Mouse (Mus musculus) embryo, embryonic 11 days (tissue): Measurements from ENCODE around the gene Rxrb.
"Not testable (repeated sequence)": the region's sequence is repeated elsewhere in the genome, so short reads cannot be mapped to it uniquely, and the experiment has no call there.

Source experiments
- DNase-seq: peaks from one replicate; pipeline ENCODE4 v3.0.0-alpha.2; 2015

Gene Rxrb

DNA sequence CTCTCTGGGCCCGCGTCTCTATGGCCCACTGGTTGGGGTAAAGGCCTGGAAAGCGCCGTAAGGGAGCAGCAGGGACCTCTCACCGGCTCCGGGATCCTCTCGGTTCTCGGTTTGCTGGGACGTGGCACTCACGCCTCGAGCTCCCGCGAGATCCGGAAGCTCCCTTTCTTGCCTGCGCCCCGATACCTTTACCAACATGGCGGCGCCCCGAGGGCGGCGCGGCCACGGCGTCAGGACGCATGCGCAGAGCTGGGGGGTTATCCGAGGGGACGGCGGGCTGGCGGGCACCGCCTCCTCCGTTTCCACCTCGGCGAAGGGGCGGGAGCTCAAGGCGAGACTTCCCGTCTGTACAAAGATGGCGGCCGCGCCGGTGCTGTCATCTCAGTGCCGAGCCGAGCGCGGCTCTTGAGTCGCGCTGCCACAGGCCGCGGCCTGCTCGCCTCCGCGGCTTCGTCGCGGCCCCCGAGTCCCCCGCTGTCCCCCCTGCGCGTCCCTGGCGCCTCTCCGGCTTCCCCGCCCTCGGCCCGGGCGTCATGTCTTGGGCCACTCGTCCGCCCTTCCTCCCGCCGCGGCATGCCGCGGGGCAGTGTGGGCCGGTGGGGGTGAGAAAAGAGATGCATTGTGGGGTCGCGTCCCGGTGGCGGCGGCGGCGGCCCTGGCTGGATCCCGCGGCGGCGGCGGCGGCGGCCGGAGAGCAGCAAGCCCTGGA is at the start of gene Rxrb, which contains the start of gene Slc39a7:
Rxrb (plus strand) TSS at position 348 of the 709 bp plus-strand sequence.
Slc39a7 (minus strand) TSS at position 218 of the 709 bp plus-strand sequence.
- DNase-seq = peak; percentile 99

DNA sequence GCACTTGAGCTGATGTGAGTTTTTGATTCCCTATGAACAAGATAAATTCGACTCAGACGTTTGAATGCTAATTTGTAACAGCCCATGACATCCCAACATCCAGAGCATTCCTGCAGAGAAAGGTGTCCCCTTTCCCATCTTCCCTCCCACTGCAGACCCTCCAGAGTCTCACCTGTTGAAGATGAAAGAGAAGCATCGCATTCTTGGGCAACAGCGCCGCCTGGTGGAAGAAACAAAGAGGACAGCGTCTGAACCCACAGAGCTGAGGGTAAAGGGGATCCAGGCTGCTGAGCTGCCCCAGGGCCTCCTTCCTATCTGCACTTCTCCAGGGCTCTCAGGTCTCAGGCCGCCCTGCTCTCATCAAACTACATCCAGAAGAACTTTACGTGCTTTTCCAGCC is 49.5 kb upstream of the Rxrb start:
- DNase-seq = peak; percentile 60

DNA sequence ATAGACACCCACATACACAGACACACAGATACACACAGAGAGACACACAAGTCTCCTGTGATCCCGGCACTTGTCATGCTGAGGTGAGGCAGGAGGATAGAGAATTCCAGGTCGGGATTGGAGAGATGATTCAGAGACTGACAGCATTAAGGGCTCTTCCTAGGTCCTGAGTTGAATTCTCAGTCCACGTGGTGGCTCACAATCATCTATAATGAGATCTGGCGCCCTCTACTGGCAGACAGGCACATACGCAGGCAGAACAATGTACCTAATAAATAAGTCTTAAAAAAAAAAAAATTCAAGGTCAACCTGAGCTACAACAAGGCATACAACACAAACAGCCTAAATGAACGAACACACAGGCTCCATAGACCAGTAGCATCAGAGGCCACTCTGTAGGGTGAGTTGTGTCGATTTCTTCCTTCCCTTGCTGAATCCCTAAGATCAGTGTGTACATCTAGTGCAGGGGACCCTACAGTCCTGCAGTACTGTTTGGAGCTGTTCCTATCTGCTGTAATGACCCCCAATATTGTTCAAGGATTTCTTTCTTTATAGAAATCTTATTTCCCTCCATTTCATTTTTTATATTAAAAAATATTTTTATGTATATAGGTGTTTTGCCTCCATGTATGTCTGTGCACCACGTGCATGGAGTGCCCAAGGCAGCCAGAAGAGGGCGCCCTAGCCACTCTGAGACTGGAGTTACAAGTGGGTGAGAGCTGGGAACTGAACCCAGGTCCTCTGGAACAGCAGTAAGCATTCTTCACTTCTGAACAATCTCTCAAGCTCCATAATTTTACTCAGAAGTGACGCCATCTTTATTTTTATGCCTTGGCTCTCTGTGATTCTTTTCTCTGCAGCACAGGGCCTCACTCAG is 39.6 kb upstream of the Rxrb start:
- DNase-seq = peak; percentile 88

DNA sequence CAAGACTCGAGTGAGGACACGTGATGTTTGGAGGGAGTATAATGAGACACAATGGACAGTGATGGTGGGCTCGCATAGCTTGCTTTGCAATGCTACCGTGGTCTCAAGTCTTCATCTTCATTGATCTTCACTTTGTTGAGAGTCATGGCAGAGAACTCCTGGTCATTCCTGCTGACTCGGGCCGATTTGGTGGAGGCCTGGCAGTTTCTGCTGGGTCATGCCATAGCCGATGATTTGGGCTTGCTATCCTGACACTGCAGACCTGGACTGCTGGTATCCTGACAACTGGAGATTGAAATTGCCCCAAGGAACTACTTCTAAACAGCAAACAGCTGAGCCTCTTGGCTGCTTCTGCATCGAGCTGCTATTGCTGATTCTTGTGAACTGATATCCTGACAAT is 36.7 kb upstream of the Rxrb start:
- DNase-seq = no peak

DNA sequence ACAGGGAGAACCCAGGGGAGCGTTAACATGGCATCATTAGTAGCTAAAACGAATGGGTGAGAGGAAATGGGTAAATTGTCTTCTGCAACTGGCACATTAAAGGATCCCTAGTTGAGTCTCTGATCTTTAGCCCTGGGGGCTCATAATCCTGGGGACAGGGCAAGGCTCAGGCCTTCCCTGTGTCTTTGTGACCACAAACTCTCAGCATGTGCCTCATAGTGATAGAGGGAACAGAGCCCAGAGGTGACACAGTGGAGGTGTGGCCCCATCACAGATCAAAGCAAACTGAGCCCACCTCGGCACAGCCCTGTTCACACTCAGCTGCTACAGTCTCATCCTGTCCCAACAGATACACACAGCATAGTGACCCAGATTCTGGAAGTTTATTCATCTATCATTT is 36.0 kb upstream of the Rxrb start:
- DNase-seq = no peak

DNA sequence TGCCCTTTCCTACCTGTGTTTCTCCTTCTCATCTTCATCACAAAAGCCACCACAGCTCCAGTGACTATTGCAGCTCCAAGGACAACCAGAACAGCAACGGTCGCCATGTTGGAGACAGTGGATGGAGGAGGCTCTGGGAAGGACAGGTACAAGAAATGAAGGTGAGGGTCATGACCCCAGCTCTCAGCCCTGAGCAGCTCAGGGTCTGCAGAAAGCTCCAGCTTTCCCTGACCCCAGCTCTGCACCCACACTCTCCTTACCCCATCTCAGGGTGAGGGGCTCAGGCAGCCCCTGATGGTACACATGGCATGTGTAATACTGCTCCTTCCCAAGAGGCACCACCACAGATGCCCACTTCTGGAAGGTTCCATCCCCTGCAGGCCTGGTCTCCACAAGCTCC is 34.6 kb upstream of the Rxrb start:
- DNase-seq = not testable (repeated sequence)

DNA sequence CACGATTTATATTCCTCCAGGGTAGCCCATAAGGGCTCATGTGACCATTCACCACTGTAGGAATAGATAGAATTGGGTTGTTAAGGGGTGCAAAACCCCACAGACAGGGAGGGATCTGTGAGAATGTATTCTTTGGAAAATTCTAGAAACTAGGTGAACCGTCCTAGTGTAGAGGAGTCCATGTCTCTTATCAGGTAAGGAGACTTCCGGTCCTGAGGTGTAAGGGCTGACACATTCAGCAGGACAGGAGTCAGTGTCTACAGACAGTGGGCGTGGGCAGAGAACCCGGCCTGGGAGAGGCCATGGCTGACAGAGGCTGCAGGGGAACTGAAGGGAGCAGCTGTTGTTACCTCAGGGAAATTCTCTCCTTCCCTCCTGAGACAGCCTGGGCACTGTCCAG is 32.9 kb upstream of the Rxrb start:
- not testable (repeated sequence) for DNase-seq

DNA sequence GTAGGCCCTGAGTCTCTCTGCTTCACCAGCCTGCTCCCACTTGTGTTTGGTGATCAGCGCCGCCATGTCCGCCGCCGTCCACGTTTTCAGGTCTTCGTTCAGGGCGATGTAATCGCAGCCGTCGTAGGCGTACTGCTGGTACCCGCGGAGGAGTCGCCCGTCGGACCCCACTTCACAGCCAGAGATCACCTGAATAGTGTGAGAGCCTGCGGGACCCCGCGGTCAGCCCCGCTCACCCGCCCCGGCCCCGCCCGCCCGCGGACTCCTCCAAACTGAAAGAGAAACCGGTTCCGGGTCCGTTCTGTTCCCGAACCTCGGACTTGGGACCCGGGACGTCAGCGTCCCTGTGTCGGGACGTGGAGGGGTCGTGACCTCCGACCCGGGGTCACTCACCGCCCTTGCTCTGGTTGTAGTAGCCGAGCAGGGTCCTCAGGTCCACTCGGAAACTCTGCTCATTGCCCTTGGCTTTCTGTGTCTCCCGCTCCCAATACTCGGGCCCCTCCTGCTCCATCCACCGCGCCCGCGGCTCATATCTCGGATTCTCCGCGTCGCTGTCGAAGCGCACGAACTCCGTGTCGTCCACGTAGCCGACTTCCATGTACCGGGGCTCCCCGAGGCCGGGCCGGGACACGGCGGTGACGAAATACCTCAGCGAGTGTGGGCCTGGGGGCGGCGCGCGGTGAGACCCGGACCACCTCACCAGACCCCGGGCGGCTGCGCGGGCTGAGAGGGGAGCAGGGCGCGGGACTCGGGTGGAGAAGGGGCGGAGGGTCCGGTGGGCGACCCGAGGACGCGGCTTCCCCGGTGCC is 32.1 kb upstream of the Rxrb start:
- DNase-seq = peak; percentile 27

DNA sequence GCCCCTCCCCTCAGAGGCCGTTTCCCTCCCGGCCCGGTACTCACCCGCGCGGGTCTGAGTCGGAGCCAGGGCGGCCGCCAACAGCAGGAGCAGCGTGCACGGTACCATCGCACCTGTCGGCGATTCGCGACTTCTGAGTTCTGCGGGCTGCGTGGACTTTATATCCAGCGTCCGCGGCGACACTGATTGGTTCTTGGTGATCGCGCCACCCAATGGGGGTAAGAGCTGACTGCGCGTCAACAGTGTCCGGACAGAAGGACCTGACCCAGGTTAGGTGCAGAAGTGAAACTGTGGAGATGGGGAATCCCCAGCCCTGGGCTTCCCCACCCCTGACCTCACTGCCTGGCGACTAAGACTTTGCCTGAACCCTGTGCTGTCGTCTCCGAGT is 31.5 kb upstream of the Rxrb start, which contains the start of gene H2-K1:
H2-K1 (minus strand) TSS at position 198 of the 388 bp plus-strand sequence.
- DNase-seq = peak; percentile 78

DNA sequence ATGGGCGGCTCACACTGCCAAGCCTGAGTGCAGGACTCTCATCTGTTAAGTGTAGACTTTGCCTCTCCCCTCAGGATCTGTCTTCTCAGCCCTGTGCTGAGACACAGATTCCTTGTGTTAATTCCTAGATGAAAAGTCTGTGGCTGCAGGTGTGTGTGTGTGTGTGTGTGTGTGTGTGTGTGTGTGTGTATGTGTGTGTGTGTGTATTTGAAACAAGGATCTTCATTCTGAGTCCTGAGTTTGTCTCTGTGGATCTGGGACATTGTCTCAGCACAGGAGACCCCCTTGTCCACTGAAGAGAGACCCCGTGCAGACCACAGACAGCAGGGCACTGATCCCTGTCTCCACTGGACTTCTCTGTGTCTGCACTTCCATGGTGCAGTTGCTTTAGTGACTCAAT is 30.8 kb upstream of the Rxrb start:
- not testable (repeated sequence) for DNase-seq

DNA sequence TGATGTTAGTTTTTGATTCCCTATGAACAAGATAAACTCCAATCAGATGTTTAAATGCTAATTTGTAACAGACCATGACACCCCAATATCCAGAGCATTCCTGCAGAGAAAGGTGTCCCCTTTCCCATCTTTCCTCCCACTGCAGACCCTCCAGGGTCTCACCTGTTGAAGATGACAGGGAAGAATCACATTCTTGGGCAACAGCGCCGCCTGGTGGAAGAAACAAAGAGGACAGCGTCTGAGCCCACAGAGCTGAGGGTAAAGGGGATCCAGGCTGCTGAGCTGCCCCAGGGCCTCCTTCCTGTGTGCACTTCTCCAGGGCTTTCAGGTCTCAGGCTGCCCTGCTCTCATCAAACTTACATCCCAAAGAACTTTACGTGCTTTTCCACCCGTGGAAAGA is 28.2 kb upstream of the Rxrb start:
- peak; percentile 54 for DNase-seq

DNA sequence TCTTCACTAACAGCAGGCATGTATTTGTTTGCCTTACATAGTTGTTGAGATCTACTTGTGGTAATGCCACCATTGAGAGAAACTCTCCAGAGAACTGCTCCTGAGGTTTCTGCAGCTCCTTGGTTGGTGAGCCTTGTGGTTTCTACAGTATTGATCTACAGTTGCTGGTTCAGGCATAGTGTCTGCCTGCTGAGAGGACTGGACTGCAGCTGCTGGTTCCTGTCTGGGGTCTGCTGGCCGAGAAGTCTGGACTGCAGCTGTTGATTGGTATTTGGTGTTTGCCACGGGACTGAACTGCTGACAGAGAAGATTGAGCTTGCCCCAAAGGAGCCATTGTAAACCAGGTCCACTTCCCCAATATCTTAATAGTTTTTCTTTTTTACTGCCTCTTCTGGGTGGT is 25.0 kb upstream of the Rxrb start:
- DNase-seq = no peak

DNA sequence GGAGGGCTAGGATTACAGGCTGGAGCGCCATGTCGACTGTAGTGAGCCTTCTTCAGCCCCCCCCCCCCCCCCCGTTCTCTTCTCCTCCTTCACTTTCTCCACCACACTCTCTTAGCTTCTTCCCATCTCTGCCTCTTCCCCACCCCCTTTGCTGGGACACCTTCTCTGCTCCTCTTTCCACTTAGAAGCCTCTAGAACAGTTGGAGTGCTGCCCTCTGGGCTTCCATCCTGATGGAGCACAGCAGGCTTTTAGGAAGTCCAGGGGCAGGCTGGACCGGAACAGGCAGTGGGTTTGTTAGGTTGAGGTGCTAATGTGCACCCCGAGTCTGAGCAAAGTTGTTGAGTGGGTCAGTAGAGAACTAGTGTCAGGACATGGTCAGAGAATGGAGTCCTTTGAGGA is 21.5 kb upstream of the Rxrb start:
- no peak for DNase-seq

DNA sequence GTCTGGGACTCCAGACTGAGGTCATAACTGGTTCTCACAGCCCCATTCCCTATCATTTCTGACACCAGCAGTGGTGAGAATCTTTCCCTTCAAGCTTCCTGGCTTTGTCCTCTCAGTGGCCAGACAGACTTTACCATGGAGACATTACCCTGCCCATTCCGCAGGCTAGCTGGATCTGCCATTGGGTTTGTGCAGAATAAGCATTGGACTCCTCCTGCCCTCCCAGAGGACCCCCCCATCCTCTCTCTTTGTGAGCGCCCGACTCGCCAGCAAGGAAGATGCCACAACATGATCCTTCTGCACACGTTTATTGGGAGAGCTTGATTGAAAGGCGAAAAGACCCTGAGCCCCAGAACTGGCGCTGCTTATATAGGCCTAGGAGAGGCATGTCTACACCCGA is 18.2 kb upstream of the Rxrb start:
- no peak for DNase-seq

DNA sequence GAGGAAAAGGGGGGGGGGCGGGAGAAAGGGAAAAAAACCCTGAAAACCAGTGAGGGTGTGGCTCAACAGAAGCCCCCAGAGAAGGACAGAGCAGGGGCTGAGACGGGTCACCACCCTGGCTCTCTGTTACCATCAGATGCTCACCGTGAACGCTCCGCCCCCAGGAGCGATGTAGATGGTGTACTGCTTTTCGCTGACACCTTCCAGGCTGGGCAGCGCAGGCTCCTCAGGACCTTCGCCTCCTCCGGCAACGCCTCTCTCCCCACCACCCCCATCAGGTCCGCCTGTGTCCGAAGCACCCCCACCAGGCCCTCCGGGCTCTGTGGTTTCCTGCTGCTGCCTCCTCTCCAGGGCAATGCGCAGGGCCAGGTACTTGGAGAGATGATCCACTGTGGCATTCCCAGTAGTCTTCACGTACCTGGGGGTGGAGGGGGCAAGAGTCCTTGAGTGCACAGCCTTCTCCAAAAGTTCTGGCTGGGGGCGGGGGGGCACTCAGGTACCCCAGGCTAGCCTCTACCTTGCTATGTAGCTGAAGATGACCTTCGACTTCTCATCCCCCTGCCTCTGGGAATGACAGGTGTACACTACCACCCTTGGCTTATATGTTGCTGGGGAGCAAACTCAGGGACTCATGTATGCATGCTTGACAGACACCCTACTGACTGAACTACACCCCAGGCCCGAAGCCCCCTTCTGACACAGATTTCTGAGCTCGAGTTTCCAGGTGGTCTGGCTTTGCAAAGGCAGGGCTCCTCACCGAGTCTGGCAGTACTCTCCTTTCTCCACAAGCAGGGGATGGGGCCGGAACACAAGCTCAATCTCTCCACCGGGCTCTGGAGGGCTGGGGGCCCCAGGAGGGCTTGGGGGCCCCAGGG is 9.8 kb upstream of the Rxrb start:
- DNase-seq = no peak

DNA sequence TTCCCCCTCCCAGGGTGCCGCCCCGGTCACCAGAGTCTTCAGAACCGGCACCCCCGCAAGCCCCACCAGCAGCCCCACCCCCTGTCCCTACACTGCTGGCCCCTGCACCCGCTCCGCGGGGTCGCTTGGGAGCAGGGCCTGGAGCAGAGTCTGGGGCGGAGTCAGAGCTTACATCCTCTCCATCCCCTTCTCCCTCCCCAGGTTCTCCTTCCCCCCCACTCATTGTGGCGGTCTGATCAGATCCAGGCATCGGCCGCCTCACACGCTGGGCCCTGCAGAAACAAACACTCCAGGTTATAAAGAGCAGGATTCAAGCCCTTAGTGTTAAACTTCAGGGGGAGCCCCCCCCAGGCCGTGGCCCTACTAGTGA is 9.2 kb upstream of the Rxrb start:
- no peak for DNase-seq

DNA sequence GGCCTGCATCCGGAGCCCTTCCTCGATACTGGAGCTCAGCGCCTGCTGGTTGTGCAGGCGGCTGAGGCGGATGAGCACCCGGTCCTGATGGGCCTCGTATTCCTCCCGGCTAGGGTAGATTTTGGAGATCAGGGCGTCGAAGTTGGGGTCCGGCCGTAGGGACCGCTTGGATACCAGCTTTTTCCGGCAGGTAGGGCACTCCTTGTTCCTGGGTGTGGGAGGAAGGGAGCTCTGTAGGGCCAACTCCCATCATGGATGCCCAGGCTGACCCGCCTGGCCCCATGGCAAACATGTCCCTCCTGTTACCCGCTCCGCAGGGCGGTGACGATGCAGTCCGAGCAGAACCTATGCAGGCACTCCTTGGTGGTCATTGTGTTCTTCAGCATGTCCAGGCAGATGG is 8.6 kb upstream of the Rxrb start:
- no peak for DNase-seq

DNA sequence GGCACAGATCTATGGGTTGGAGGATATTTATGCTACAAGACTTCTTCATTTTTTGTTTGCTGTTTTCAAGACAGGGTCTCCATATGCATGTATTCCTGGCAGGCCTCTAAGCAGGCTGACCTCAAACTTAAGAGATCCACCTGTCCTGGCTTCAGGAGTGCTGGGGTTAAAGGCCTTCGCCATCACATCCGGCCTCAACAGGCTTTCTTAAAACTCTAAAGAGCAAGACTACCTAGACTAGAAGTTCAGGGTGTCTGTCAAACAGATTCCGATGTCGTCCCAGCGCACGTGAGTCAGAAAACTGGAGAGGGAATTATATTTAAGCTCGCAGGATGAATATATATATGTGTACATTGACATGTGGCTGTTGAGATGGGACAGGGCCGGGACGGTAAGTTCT is 7.9 kb upstream of the Rxrb start:
- DNase-seq = no peak

DNA sequence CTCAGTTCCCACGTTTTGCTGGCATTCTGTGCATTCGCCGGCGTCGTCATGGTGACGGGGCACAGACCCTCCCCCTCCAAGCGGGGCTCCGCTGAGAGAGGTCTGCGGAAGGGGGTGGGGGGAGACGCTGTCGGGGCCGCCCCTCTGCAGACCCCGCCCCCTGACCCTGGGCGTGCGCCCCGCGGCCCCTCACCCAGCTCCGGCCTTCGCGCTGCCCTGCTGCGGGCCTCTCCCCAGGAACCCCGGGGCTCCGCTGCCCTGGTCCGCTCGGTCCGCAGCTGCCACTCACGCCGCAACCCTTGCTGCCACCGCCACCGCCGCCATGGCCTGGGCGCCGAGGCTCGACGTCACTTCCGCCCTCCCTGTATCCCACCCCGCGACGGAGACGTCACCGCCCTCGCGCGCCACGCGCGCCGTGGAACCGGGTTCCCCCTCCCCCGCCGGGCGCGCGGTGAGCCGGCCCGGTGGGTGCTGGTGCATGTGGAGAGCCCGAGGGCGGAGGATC is 7.2 kb upstream of the Rxrb start, which contains the start of gene Ring1:
Ring1 (minus strand) TSS at position 364 of the 505 bp plus-strand sequence.
- DNase-seq = peak; percentile 95

DNA sequence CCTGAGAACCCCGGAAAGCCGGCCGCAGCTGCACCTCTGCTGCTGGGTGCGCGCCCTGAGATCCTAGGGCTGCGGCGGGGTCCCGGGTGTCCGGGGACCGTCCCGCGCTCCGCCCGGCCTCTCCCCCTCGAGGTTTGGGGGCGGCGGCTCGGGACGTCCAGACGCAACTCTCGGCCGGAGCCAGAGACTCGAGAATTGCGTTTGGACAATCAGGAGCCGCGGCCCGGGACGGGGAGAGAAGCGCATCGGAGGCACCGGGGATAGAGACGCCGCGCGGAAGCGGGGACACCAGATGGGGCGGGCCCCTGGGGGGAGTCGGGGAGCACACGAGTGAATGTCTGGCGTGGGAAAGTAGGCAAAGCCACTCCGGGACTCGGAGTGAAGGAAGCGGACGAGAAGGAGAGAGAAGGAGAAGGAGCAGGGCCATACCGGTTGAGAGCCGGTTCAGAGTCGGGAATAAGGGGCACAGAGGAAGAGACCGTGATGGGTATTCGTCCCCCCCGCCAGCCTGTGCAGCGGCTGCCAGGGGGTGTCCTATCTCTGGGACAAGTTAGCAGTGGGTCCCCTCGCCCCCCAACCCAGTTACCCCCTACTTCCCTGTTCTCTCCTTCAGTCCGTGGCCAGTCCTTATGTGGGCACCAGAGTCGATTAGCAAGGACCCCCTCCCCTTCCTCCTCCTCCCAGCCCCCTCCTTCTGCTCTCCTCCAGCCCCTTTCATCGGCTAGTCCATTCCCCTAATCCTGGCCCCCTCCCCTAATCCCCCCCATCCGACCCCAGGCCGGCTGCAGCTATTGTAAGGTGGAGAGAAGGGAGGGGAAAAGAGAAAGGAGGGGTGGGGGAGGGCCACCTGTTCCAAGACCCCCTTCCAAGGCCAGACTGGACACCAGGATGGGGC is 6.5 kb upstream of the Rxrb start:
- peak; percentile 78 for DNase-seq

DNA sequence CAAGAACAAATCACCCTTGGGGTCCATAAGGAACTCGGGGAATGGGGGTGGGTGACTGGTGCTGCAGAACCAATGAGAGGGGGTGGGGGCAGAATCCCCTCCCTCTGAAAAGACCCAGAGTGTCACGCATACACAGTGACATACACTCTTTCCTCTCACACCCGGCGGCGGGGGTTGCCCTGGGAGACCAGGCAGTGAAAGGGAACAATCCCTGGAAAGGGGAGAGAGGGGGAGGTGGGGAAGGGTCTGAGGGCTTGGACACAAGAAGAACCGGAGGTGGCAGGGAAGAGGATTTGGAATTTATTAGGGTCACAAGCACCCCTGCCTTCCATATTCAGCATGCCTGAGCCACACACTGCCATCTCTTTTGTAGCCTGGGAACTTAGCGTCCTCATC is 5.9 kb upstream of the Rxrb start:
- DNase-seq = peak; percentile 89
